Mouse (Mus musculus): ENCODE data around the gene Hils1. TPM values are rescaled to one million over a fixed set of nuclear protein-coding genes. Genes with fewer than 3 reads are reported as not detected.
A peak's percentile ranks its signal among the peaks of the same experiment; 100 is the strongest.

The Hils1 gene
- not detected in 2 replicates for polyA plus RNA-seq (2016; fragmentation: Nextera tagmentation; extraction: Ambion mirVana)

DNA sequence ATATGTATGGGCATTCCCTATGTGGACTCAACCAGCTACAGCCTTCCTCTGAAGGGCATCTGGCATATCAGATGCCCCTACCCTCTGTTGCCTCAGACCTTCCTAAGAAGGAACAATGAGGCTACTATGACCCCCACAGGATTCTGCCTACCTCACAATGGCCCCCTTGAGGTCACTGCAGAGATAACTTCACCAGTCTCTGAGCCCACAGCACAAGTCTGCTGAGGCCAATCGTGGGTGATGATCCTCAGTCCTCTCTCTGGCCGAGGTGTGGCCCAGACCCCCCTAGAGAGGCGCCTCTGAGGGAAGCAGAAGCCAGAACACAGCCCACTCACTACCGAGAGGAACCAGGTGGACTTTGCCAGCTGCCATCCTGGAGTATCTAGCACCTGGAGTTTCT lies at the start of gene Hils1:
TSS of gene Hils1 (plus strand) at position 175 of the 400 bp plus-strand sequence.
- Histone ChIP-seq H3K36me3 (no peaks in the 10 kb centered on the region), H3K27ac (no peak within 1 kb of the TSS), H3K4me2 (replicated peaks) (no peak within 1 kb of the TSS), H3K27me3 (no peaks in the 10 kb centered on the region), H3K9me3 (no peaks in the 10 kb centered on the region), H3K4me1 (0 out of 2 replicates have a peak, but pooled peaks cover 6% of the 10 kb centered on the region), H3K4me3 (no peak within 1 kb of the TSS), H3K9ac (no peak within 1 kb of the TSS)
- no peak for ATAC-seq (ENCODE audit: insufficient number of reproducible peaks, insufficient read depth, low FRiP score, low TSS enrichment)
- WGBS: 45% methylated on average over 4 of the region's 4 CpGs

DNA sequence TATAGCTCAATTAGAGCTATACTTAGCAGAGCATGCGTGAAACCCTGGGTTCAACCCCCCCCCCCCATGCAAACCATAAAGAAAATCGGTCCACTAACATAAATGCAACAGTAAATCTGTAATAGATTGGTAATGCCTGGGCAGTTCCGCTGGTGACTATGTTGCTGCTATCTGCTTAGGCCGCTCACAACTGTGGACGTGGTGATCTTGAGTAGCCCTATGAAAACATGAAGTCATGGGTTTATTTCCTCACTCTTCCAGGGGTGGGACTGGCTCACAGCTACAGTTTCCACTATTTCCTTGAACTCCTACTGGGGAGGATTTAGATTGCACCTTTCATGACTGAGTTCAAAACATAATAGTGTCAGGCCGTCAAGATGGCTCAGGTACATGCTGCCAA lies 49.7 kb upstream of the Hils1 start:
- H3K4me1 ChIP-seq: peaks cover 27% of the 10 kb centered on the region
- ATAC-seq (ENCODE audit: insufficient number of reproducible peaks, insufficient read depth, low FRiP score, low TSS enrichment): no peak
- H3K27me3 ChIP-seq: no peaks in the 10 kb centered on the region
- peak overlapping the region; percentile 25; the same call in 1 of the 2 replicates for H3K27ac ChIP-seq
- no peaks in the 10 kb centered on the region for H3K9me3 ChIP-seq
- H3K36me3 ChIP-seq: no peaks in the 10 kb centered on the region
- H3K4me3 ChIP-seq: no peak overlapping the region
- 71% methylated on average over 6 of the region's 6 CpGs for WGBS
- H3K4me2 ChIP-seq (replicated peaks): no peak overlapping the region
- H3K9ac ChIP-seq: no peak overlapping the region

DNA sequence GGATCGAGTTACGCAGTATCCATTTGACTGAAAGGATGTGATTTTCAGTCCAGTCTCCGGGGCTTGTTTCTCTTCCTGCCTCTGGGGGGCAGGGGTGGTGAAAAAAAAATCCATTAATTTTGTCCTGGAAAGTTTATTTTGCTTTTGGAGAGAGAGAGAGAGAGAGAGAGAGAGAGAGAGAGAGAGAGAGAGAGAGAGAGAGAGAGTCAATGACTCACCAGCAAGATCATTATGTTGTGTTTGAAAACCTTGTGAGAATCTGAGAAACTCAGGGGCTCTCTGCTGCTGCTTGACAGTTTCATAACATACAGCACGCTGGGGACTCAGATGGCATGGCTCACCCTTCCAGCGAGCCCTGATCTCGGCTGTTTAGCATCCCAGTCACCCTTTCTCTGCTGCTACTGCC lies 46.4 kb upstream of the Hils1 start:
- Histone ChIP-seq H3K27ac (no peak overlapping the region), H3K27me3 (no peaks in the 10 kb centered on the region), H3K9ac (no peak overlapping the region), H3K4me1 (peaks cover 17% of the 10 kb centered on the region), H3K9me3 (no peaks in the 10 kb centered on the region), H3K4me2 (replicated peaks) (no peak overlapping the region), H3K4me3 (no peak overlapping the region), H3K36me3 (no peaks in the 10 kb centered on the region)
- no peak for ATAC-seq (ENCODE audit: insufficient number of reproducible peaks, insufficient read depth, low FRiP score, low TSS enrichment)
- WGBS: 30% methylated on average over 6 of the region's 6 CpGs

DNA sequence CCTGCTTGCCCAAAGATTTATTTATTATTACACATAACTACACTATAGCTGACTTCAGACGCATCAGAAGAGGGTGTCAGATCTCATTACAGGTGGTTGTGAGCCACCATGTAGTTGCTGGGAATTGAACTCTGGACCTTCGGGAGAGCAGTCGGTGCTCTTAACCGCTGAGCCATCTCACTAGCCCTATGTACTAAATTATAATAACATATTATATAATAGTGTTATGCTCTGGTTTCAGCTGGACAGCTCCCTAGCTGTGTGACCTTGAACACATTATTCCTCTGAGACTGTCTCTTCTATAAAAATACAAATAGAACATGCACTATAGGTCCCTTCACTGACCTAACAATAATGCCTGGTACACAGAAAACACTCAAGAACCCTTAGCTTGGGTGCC lies 42.4 kb upstream of the Hils1 start:
- no peaks in the 10 kb centered on the region for H3K9me3 ChIP-seq
- no peak overlapping the region for H3K9ac ChIP-seq
- H3K27ac ChIP-seq: no peak overlapping the region
- no peaks in the 10 kb centered on the region for H3K36me3 ChIP-seq
- no peak overlapping the region for H3K4me2 ChIP-seq (replicated peaks)
- peaks cover 29% of the 10 kb centered on the region for H3K4me1 ChIP-seq
- no peaks in the 10 kb centered on the region for H3K27me3 ChIP-seq
- ATAC-seq (ENCODE audit: insufficient number of reproducible peaks, insufficient read depth, low FRiP score, low TSS enrichment): no peak
- H3K4me3 ChIP-seq: no peak overlapping the region
- WGBS: 86% methylated on average over 4 of the region's 4 CpGs

DNA sequence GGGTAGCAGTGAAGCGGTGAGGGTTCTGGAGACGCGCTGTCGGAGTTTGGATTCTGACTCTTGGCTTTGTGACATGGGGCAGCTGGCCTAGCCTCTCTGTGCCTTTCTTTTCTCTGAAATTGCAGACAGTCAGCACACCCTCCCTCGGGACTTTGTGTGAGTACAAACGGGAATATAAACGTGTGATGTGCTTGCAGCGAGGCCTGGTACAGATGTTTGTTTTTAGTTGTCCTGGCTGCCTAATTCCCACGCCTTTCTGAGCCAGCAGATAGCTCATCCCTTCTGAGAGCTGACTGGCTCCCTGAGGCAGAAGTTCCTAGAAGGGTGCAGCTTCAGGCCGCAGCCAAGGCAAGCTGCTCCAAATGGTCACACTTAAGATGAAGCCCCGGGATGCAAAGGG lies 41.0 kb upstream of the Hils1 start:
- Histone ChIP-seq H3K27ac (no peak overlapping the region), H3K4me2 (replicated peaks) (no peak overlapping the region), H3K9ac (no peak overlapping the region), H3K9me3 (no peaks in the 10 kb centered on the region), H3K4me1 (peaks cover 33% of the 10 kb centered on the region), H3K27me3 (no peaks in the 10 kb centered on the region), H3K36me3 (no peaks in the 10 kb centered on the region), H3K4me3 (no peak overlapping the region)
- WGBS: 65% methylated on average over 11 of the region's 11 CpGs
- no peak for ATAC-seq (ENCODE audit: insufficient number of reproducible peaks, insufficient read depth, low FRiP score, low TSS enrichment)

DNA sequence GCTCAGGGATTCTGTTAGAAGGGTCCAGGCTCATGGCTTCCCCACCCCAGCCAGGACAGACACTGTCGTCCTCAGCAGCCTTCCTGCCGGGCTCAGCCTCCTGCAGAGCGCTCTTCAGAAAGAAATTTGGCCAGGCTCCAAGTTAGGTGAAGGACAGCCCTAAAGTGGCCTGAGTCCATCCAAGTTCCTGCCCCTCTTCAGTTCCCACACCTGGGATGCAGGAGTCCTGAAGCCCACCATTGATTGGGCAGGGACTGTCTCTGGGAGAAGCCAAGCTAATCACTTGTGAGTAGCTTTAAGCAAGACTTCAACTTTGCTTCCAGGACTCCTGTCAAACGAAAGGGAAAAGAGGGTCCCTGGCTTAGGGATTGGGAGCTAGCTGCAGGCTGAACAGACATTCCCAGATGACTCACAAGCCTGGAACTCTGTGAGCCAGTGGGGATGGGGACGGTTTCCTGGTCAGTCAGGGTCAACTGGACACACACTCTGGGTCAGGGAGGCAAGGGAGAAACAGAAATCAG lies 39.6 kb upstream of the Hils1 start:
- no peak for ATAC-seq (ENCODE audit: insufficient number of reproducible peaks, insufficient read depth, low FRiP score, low TSS enrichment)
- peak overlapping the region; percentile 94 for H3K27ac ChIP-seq
- 19% methylated on average over 5 of the region's 5 CpGs for WGBS
- H3K4me1 ChIP-seq: peaks cover 38% of the 10 kb centered on the region
- H3K36me3 ChIP-seq: no peaks in the 10 kb centered on the region
- H3K27me3 ChIP-seq: no peaks in the 10 kb centered on the region
- no peaks in the 10 kb centered on the region for H3K9me3 ChIP-seq
- no peak overlapping the region for H3K4me3 ChIP-seq
- no peak overlapping the region for H3K9ac ChIP-seq
- H3K4me2 ChIP-seq (replicated peaks): no peak overlapping the region

DNA sequence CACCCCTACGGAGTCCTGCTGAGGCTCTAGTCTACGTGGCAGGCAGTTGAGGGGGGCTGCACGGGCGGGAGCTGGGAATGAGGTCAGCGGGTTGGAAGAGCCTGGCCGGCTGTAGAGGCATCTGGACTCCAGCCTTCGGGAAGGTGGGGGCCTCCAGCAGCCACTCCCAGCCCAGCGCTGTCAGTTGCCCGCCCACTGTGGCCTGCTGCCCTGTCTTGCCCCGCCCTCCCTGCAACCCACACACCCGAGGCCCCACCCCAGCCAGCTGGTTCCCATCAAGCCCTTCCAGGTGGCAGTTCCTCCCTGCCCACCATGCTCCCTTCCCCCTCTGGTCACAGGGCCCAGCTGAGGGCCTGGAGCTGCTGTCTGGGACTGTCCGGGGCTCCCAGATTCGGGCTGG lies 38.6 kb upstream of the Hils1 start:
- under 1% methylated on average over 12 of the region's 13 CpGs for WGBS
- H3K27me3 ChIP-seq: no peaks in the 10 kb centered on the region
- H3K4me1 ChIP-seq: peaks cover 48% of the 10 kb centered on the region
- ATAC-seq (ENCODE audit: insufficient number of reproducible peaks, insufficient read depth, low FRiP score, low TSS enrichment): peak; percentile 77
- no peak overlapping the region for H3K9ac ChIP-seq
- H3K4me3 ChIP-seq: no peak overlapping the region
- peak overlapping the region; percentile 36 for H3K4me2 ChIP-seq (replicated peaks)
- no peaks in the 10 kb centered on the region for H3K36me3 ChIP-seq
- no peaks in the 10 kb centered on the region for H3K9me3 ChIP-seq
- peak overlapping the region; percentile 94 for H3K27ac ChIP-seq

DNA sequence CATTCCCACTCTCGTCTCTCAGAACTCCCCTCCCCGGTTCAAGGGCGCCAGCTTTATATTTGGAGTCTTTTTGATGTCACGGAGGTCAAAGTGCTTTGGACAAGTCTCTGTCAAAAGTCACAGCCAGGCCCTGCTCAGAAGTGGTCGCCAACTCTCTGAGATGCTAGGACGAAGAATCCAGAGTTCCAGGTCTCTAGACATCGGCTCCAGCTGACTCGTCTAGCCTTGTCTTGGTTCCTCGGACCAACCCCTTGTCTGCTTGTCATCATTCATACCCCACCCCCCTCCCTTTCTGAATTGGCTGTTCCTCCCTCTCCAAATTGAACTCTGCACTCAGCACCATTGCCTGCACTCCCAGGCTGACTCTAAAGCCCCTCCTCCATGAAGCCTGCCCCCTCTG lies 37.8 kb upstream of the Hils1 start:
- no peak for ATAC-seq (ENCODE audit: insufficient number of reproducible peaks, insufficient read depth, low FRiP score, low TSS enrichment)
- WGBS: 33% methylated on average over 9 of the region's 9 CpGs
- no peak overlapping the region for H3K4me3 ChIP-seq
- H3K27me3 ChIP-seq: no peaks in the 10 kb centered on the region
- peaks cover 56% of the 10 kb centered on the region for H3K4me1 ChIP-seq
- H3K27ac ChIP-seq: peak overlapping the region; percentile 94
- H3K9ac ChIP-seq: no peak overlapping the region
- no peaks in the 10 kb centered on the region for H3K9me3 ChIP-seq
- 0 out of 2 replicates have a peak overlapping the region, but pooled peaks have one; percentile 36 for H3K4me2 ChIP-seq (replicated peaks)
- no peaks in the 10 kb centered on the region for H3K36me3 ChIP-seq

DNA sequence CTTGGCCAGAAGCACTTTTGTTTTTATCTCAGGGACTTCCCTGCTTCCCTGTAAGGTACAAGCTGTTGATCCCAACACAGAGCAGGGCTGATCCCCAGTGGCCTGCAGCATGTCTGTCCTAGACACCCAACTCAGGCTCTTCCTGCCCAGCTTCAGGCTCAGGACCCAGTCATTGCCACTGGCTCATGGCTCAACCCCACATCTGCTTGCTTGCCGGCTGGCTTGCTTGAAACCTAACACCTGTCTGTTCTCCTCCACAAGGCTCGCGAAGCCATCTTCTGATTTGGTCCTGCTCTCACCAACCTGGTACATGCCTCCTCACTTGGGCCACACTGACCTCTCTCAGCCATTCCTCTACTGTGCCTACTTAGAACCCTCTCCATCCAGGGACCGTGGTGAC lies 37.2 kb upstream of the Hils1 start:
- Histone ChIP-seq H3K9ac (no peak overlapping the region), H3K4me1 (peaks cover 61% of the 10 kb centered on the region), H3K27me3 (peaks cover under 1% of the 10 kb centered on the region; the same call in 1 of the 2 replicates), H3K9me3 (no peaks in the 10 kb centered on the region), H3K4me3 (no peak overlapping the region), H3K36me3 (no peaks in the 10 kb centered on the region), H3K27ac (peak overlapping the region; percentile 94), H3K4me2 (replicated peaks) (no peak overlapping the region)
- 28% methylated on average over 4 of the region's 4 CpGs for WGBS
- no peak for ATAC-seq (ENCODE audit: insufficient number of reproducible peaks, insufficient read depth, low FRiP score, low TSS enrichment)

DNA sequence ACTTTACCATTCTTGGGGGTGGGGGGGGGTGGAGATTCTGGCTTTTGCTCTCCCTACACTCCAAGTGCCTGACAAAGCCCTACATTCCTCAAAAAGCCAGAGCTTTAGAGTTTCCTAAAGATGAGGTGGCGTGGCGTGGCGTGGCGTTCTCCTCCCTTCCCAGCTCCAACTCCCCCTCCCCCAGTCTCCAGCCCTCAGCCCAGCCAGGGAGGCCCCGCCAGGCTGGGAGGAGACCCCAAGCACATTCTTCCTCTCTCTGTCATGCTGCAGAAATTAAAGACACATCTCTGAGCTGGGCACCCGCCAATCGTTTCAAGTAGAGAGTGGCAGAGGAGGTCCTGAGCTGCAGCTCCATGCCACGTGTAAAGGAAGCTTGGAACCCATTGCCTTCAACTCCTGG lies 33.8 kb upstream of the Hils1 start:
- H3K36me3 ChIP-seq: no peaks in the 10 kb centered on the region
- H3K4me1 ChIP-seq: peaks cover 67% of the 10 kb centered on the region
- no peak overlapping the region for H3K4me3 ChIP-seq
- H3K27ac ChIP-seq: peak overlapping the region; percentile 87
- H3K9ac ChIP-seq: no peak overlapping the region
- peaks cover 6% of the 10 kb centered on the region for H3K27me3 ChIP-seq
- peak overlapping the region; percentile 18; the same call in 1 of the 2 replicates for H3K4me2 ChIP-seq (replicated peaks)
- H3K9me3 ChIP-seq: no peaks in the 10 kb centered on the region
- ATAC-seq (ENCODE audit: insufficient number of reproducible peaks, insufficient read depth, low FRiP score, low TSS enrichment): peak; percentile 3; the same call in 1 of the 2 replicates
- WGBS: 6% methylated on average over 8 of the region's 8 CpGs

DNA sequence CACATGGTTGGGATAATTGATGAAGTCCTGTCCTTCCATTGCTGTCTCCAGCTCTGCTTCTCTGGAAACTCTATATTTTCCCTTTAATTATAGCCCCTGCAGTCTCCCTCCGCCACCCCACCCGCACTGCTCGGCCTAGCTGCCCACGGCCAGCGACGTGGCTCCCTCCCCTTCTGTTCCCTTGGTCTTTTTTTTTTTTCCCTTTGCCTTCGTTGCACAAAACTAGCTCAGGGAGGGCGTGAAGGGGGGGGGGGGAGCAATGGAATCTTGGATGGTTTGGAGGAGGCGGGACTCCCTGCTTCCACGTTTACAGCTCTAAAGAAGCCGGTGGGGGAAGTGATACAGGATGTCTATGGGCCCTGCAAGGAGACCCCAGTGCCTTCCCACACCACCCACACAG lies 32.9 kb upstream of the Hils1 start:
- Histone ChIP-seq H3K27me3 (peaks cover 6% of the 10 kb centered on the region), H3K9ac (peak overlapping the region; percentile 21; the same call in 1 of the 2 replicates)

DNA sequence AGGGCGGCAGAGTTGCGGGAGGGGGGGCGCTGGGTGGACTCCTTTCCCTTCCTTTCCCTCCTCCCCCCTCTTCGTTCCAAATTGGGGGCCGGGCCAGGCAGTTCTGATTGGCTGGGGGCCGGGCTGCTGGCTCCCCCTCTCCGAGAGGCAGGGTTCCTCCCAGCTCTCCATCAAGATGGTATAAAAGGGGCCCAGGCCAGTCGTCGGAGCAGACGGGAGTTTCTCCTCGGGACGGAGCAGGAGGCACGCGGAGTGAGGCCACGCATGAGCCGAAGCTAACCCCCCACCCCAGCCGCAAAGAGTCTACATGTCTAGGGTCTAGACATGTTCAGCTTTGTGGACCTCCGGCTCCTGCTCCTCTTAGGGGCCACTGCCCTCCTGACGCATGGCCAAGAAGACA lies 31.3 kb upstream of the Hils1 start, which contains the start of gene Col1a1:
TSS of gene Col1a1 (plus strand) at position 180 of the 400 bp plus-strand sequence.
- ATAC-seq (ENCODE audit: insufficient number of reproducible peaks, insufficient read depth, low FRiP score, low TSS enrichment): peak; percentile 12; the same call in 1 of the 2 replicates
- H3K27ac ChIP-seq: peak within 1 kb of the TSS; percentile 87
- H3K4me2 ChIP-seq (replicated peaks): peak within 1 kb of the TSS; percentile 65
- H3K36me3 ChIP-seq: peaks cover 16% of the 10 kb centered on the region
- peak within 1 kb of the TSS; percentile 53 for H3K4me3 ChIP-seq
- H3K27me3 ChIP-seq: peaks cover 6% of the 10 kb centered on the region
- H3K9me3 ChIP-seq: no peaks in the 10 kb centered on the region
- WGBS: 12% methylated on average over 19 of the region's 19 CpGs
- peak within 1 kb of the TSS; percentile 66 for H3K9ac ChIP-seq
- H3K4me1 ChIP-seq: peaks cover 48% of the 10 kb centered on the region

More for the DNA sequence above, 32.9 kb upstream of the Hils1 start:
- H3K27ac ChIP-seq: peak overlapping the region; percentile 87
- 21% methylated on average over 11 of the region's 11 CpGs for WGBS
- no peak for ATAC-seq (ENCODE audit: insufficient number of reproducible peaks, insufficient read depth, low FRiP score, low TSS enrichment)
- H3K4me2 ChIP-seq (replicated peaks): 0 out of 2 replicates have a peak overlapping the region, but pooled peaks have one; percentile 23
- H3K4me1 ChIP-seq: peaks cover 60% of the 10 kb centered on the region
- H3K9me3 ChIP-seq: no peaks in the 10 kb centered on the region
- no peak overlapping the region for H3K4me3 ChIP-seq
- peaks cover under 1% of the 10 kb centered on the region; the same call in 1 of the 2 replicates for H3K36me3 ChIP-seq
